Mouse (Mus musculus) heart, embryonic 13.5 days (tissue): ENCODE measurements at regions not wholly inside any gene's neighbourhood (a gene's known extent, or its start where the extent isn't known, plus 50 kb on each side); places are given as distances from the start of the nearest gene placed in this dataset.

Experiments used
- ATAC-seq: fragments of 200-750 bp; cut with Nextera tagmentation; 2 replicates; pipeline ENCODE4 v1.8.0; 2017; ENCODE audit warnings: moderate TSS enrichment; ENCODE audit not compliant: insufficient number of reproducible peaks, low FRiP score, low TSS enrichment; ENCODE audit errors: extremely low read depth
- H3K27ac ChIP-seq: fragments of 300-500 bp; sonication (generic); replicated peaks from 2 replicates; pipeline ENCODE4 v1.5.1; 2015; ENCODE audit warnings: moderate library complexity, mild to moderate bottlenecking, inconsistent platforms
- H3K27me3 ChIP-seq: fragments of 300-500 bp; sonication (generic); replicated peaks from 2 replicates; pipeline ENCODE4 v1.6.1; 2015; ENCODE audit warnings: mild to moderate bottlenecking, inconsistent platforms
- H3K36me3 ChIP-seq: fragments of 300-500 bp; sonication (generic); 2 replicates; pipeline ENCODE4 v1.6.1; 2015; ENCODE audit warnings: mild to moderate bottlenecking, inconsistent platforms
- H3K4me1 ChIP-seq: fragments of 300-500 bp; sonication (generic); 2 replicates; pipeline ENCODE4 v1.6.1; 2015; ENCODE audit warnings: inconsistent platforms
- H3K4me2 ChIP-seq: fragments of 300-500 bp; sonication (generic); 2 replicates; pipeline ENCODE4 v1.6.1; 2015; ENCODE audit warnings: inconsistent platforms, mild to moderate bottlenecking, moderate library complexity
- H3K4me3 ChIP-seq: fragments of 300-500 bp; sonication (generic); 2 replicates; pipeline ENCODE4 v1.5.1; 2015; ENCODE audit warnings: moderate library complexity, mild to moderate bottlenecking, inconsistent platforms
- H3K9ac ChIP-seq: fragments of 300-500 bp; sonication (generic); 2 replicates; pipeline ENCODE4 v1.6.1; 2015; ENCODE audit warnings: inconsistent platforms, mild to moderate bottlenecking, moderate library complexity
- H3K9me3 ChIP-seq: fragments of 300-500 bp; sonication (generic); 2 replicates; pipeline ENCODE4 v1.6.1; 2016; ENCODE audit warnings: inconsistent platforms
- WGBS: fragments of 180-500 bp; shearing (Covaris S2); methylation state at CpG from one replicate; pipeline ENCODE4 v1.1.7; 2015; ENCODE audit warnings: mixed read lengths; 5-methylcytosine and 5-hydroxymethylcytosine counted together

DNA sequence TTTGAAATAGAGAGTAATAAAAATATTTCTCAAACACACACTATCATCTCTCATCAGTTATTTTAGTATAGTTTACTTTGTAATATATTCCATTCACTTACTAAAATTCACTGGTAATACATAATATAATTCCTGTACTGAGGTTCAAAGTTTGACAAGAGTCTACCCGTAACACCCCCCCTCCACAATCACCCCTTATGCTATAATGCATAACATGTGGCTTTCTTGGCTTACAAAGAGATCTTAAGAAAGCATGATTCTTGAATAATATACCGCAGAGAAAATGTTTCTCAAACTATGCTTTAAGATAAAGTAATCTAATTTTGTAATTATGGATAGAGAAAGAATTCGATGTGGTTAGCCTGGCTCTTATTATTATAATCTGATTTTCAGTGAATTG is 539.7 kb downstream of the Gm11232 start:
- ATAC-seq = no peak
- Histone ChIP-seq H3K9ac (no peak overlapping the region), H3K4me3 (no peak overlapping the region), H3K27me3 (no peaks in the 10 kb centered on the region), H3K27ac (no peak overlapping the region), H3K9me3 (no peaks in the 10 kb centered on the region), H3K4me1 (no peaks in the 10 kb centered on the region), H3K4me2 (no peak overlapping the region), H3K36me3 (no peaks in the 10 kb centered on the region)
- 64% methylated on average over 3 of the region's 3 CpGs for WGBS

DNA sequence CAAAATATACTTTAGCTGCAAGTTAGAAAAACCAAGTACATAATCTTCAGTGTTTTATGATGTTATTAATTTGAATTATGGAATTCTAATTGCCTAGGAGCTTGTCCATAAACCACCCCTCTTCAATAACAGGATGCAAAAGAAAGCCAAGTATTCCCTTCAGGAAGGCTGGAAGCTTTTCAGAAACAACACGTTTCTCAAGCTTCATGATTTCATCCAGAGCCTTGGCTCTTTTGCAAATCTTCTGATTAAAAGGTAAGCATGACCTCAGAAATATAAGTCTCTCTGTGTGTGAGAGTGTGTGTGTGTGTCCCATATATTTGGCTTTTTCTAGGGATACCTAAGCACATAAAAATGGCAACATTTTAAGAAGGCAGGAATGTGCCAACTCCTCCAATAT is 570.0 kb downstream of the Gm11232 start:
- Histone ChIP-seq H3K27ac (no peak overlapping the region), H3K27me3 (no peaks in the 10 kb centered on the region), H3K4me3 (no peak overlapping the region), H3K9ac (no peak overlapping the region), H3K4me2 (no peak overlapping the region), H3K9me3 (no peaks in the 10 kb centered on the region), H3K4me1 (no peaks in the 10 kb centered on the region), H3K36me3 (no peaks in the 10 kb centered on the region)
- WGBS = 44% methylated on average over 1 of the region's 1 CpGs
- ATAC-seq = no peak

- no peak overlapping the region for H3K4me3 ChIP-seq
- H3K9me3 ChIP-seq = no peaks in the 10 kb centered on the region
- ATAC-seq = no peak
- H3K36me3 ChIP-seq = no peaks in the 10 kb centered on the region
- H3K4me2 ChIP-seq = no peak overlapping the region
- 83% methylated on average over 2 of the region's 2 CpGs for WGBS
- H3K27me3 ChIP-seq = no peaks in the 10 kb centered on the region
- no peak overlapping the region for H3K9ac ChIP-seq
- no peak overlapping the region for H3K27ac ChIP-seq
- no peaks in the 10 kb centered on the region for H3K4me1 ChIP-seq
Observed at GRCm38 (mm10) chr4:71177661-71178060, 580.1 kb downstream of the Gm11232 start.

DNA sequence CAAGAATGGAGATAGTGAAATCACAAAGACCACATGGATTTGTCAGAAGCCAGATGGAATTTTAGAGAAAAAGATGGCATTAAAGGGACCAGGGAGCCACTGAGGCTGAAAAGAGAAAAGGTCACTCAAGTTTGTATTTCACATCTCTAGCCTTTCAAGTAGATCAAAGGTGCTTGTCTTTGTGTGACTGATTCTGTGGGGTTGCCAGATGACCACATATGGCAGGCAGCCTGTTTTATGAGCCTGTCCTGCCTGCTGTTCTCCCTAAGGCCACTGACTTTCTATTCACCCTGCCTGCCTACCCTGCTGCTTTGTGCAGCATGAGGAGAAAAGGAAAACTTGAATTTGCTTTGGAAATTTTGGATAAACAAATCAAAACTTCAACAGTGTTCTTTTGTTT is 592.0 kb downstream of the Gm11232 start:
- Histone ChIP-seq H3K9ac (no peak overlapping the region), H3K4me3 (no peak overlapping the region), H3K4me1 (no peaks in the 10 kb centered on the region), H3K36me3 (no peaks in the 10 kb centered on the region), H3K27ac (no peak overlapping the region), H3K4me2 (no peak overlapping the region), H3K27me3 (no peaks in the 10 kb centered on the region), H3K9me3 (0 out of 2 replicates have a peak, but pooled peaks cover 5% of the 10 kb centered on the region)
- no peak for ATAC-seq

GRCm38 (mm10) chr4:71131670-71132317 is 597.0 kb upstream of the Megf9 start:
- Histone ChIP-seq H3K9me3 (no peaks in the 10 kb centered on the region), H3K4me3 (no peak overlapping the region), H3K4me1 (no peaks in the 10 kb centered on the region), H3K27me3 (no peaks in the 10 kb centered on the region), H3K9ac (no peak overlapping the region), H3K4me2 (no peak overlapping the region), H3K36me3 (no peaks in the 10 kb centered on the region), H3K27ac (no peak overlapping the region)
- ATAC-seq = no peak
- 28% methylated on average over 1 of the region's 1 CpGs for whole genome bisulfite sequencing

- no peak overlapping the region for H3K4me2 ChIP-seq
- 57% methylated on average over 7 of the region's 7 CpGs for WGBS
- H3K27me3 ChIP-seq = no peaks in the 10 kb centered on the region
- no peak for ATAC-seq
- H3K9me3 ChIP-seq = no peaks in the 10 kb centered on the region
- no peak overlapping the region for H3K27ac ChIP-seq
- H3K9ac ChIP-seq = no peak overlapping the region
- H3K4me1 ChIP-seq = no peaks in the 10 kb centered on the region
- H3K36me3 ChIP-seq = no peaks in the 10 kb centered on the region
- H3K4me3 ChIP-seq = no peak overlapping the region
Observed at GRCm38 (mm10) chr4:71130946-71131669, 596.3 kb upstream of the Megf9 start.

- H3K4me3 ChIP-seq = no peak overlapping the region
- 51% methylated on average over 1 of the region's 1 CpGs for WGBS
- no peak for ATAC-seq
- H3K4me2 ChIP-seq = no peak overlapping the region
- no peaks in the 10 kb centered on the region for H3K9me3 ChIP-seq
- H3K36me3 ChIP-seq = no peaks in the 10 kb centered on the region
- no peak overlapping the region for H3K27ac ChIP-seq
- no peaks in the 10 kb centered on the region for H3K27me3 ChIP-seq
- H3K9ac ChIP-seq = no peak overlapping the region
- no peaks in the 10 kb centered on the region for H3K4me1 ChIP-seq
Observed at GRCm38 (mm10) chr4:71129306-71129705, 594.5 kb upstream of the Megf9 start.
